Mouse (Mus musculus) MEL (cell line): ENCODE results near the gene Acta1. TPM values are rescaled to one million over a fixed set of nuclear protein-coding genes. Genes with fewer than 3 reads are reported as not detected.

Experiments used
- DNase-seq: peaks from one replicate; pipeline ENCODE4 v3.0.0; 2011; ENCODE audit warnings: low read depth, low spot score
- H3K27ac ChIP-seq: 2 replicates; pipeline ENCODE4 v1.5.1; 2012; ENCODE audit warnings: low read depth, mild to moderate bottlenecking, control low read depth, low read length, moderate library complexity; ENCODE audit not compliant: control insufficient read depth
- H3K27me3 ChIP-seq, 2 experiments: fragments of 150-350 bp in 1 of 2; sonication (generic) in 1 of 2; 2 replicates each; pipeline ENCODE4 v1.6.1; 2012; ENCODE audit warnings: low read length in 2 of 2, mild to moderate bottlenecking in 2 of 2, improper control_type of control experiment in 1 of 2, moderate library complexity in 1 of 2; ENCODE audit not compliant: insufficient read depth in 2 of 2, control insufficient read depth in 1 of 2
- H3K36me3 ChIP-seq, 2 experiments: 2 replicates each; pipeline ENCODE4 v1.6.1; 2012 to 2014; ENCODE audit warnings: low read length in 2 of 2, improper control_type of control experiment in 1 of 2, inconsistent platforms in 1 of 2, mild to moderate bottlenecking in 1 of 2; ENCODE audit not compliant: insufficient read depth in 2 of 2, control insufficient read depth in 1 of 2
- H3K4me1 ChIP-seq, 2 experiments: fragments of 150-350 bp in 1 of 2; sonication (generic) in 1 of 2; 2 replicates each; pipeline ENCODE4 v1.6.1; 2012; ENCODE audit warnings: low read length in 2 of 2, improper control_type of control experiment in 1 of 2, mild to moderate bottlenecking in 1 of 2; ENCODE audit not compliant: insufficient read depth in 2 of 2, control insufficient read depth in 1 of 2
- H3K4me3 ChIP-seq, 2 experiments: fragments of 150-350 bp in 1 of 2; sonication (generic) in 1 of 2; 2 replicates each; pipeline ENCODE4 v1.5.1; 2012; ENCODE audit warnings: low read depth in 2 of 2, low read length in 2 of 2, mild to moderate bottlenecking in 2 of 2, moderate library complexity in 2 of 2, control low read depth in 1 of 2, improper control_type of control experiment in 1 of 2; ENCODE audit not compliant: control insufficient read depth in 1 of 2, insufficient read depth in 1 of 2
- H3K79me2 ChIP-seq: 2 replicates; pipeline ENCODE4 v1.6.1; 2012; ENCODE audit warnings: mild to moderate bottlenecking, low read length, moderate library complexity; ENCODE audit not compliant: control insufficient read depth, poor library complexity, insufficient read depth
- H3K9ac ChIP-seq: 2 replicates; pipeline ENCODE4 v1.6.1; 2012; ENCODE audit warnings: low read depth, mild to moderate bottlenecking, control low read depth, low read length, moderate library complexity; ENCODE audit not compliant: control insufficient read depth, poor library complexity, severe bottlenecking
- H3K9me3 ChIP-seq: fragments of 150-350 bp; sonication (generic); replicated peaks from 2 replicates; pipeline ENCODE4 v1.6.1; 2012; ENCODE audit warnings: mild to moderate bottlenecking, low read length, improper control_type of control experiment, moderate library complexity; ENCODE audit not compliant: insufficient read depth
- BHLHE40 ChIP-seq: IDR thresholded peaks from 2 replicates; pipeline ENCODE4 v1.6.1; 2012; ENCODE audit warnings: low read depth, mild to moderate bottlenecking, inconsistent platforms, low read length, improper control_type of control experiment, borderline replicate concordance
- E2F4 ChIP-seq: IDR thresholded peaks from 2 replicates; pipeline ENCODE4 v1.6.1; 2011; ENCODE audit warnings: low read depth, low read length, improper control_type of control experiment, borderline replicate concordance
- EP300 ChIP-seq, 2 experiments: IDR thresholded peaks; 2 replicates each; pipeline ENCODE4 v1.6.1; 2011; ENCODE audit warnings: improper control_type of control experiment in 2 of 2, low read length in 2 of 2, low read depth in 1 of 2, mild to moderate bottlenecking in 1 of 2
- ETS1 ChIP-seq: IDR thresholded peaks from 2 replicates; pipeline ENCODE4 v1.6.1; 2012; ENCODE audit warnings: low read depth, mild to moderate bottlenecking, inconsistent platforms, low read length, improper control_type of control experiment, moderate library complexity
- HCFC1 ChIP-seq: IDR thresholded peaks from 2 replicates; pipeline ENCODE4 v1.6.1; 2012; ENCODE audit warnings: low read depth, mild to moderate bottlenecking, inconsistent platforms, low read length, improper control_type of control experiment, moderate library complexity
- JUND ChIP-seq: IDR thresholded peaks from 2 replicates; pipeline ENCODE4 v1.6.1; 2011; ENCODE audit warnings: low read depth, mild to moderate bottlenecking, improper control_type of control experiment, low read length
- KAT2A ChIP-seq: conservative IDR thresholded peaks from 2 replicates; pipeline ENCODE4 v1.6.1; 2012; ENCODE audit warnings: low read depth, low read length, improper control_type of control experiment, inconsistent platforms
- MAFK ChIP-seq: IDR thresholded peaks from 2 replicates; pipeline ENCODE4 v1.6.1; 2011; ENCODE audit warnings: low read depth, mild to moderate bottlenecking, low read length, improper control_type of control experiment, borderline replicate concordance
- MXI1 ChIP-seq: IDR thresholded peaks from 2 replicates; pipeline ENCODE4 v1.6.1; 2011; ENCODE audit warnings: mild to moderate bottlenecking, low read depth, low read length, improper control_type of control experiment
- MYB ChIP-seq: IDR thresholded peaks from 2 replicates; pipeline ENCODE4 v1.6.1; 2011; ENCODE audit warnings: mild to moderate bottlenecking, low read depth, low read length, improper control_type of control experiment
- MYC ChIP-seq: IDR thresholded peaks from 2 replicates; pipeline ENCODE4 v1.6.1; 2011; ENCODE audit warnings: low read depth, mild to moderate bottlenecking, low read length, improper control_type of control experiment, moderate library complexity
- NELFE ChIP-seq: IDR thresholded peaks from 2 replicates; pipeline ENCODE4 v1.6.1; 2011; ENCODE audit warnings: low read depth, low read length, improper control_type of control experiment
- NRF1 ChIP-seq: IDR thresholded peaks from 2 replicates; pipeline ENCODE4 v1.6.1; 2014; ENCODE audit warnings: low read depth, mild to moderate bottlenecking, inconsistent platforms, low read length, improper control_type of control experiment, moderate library complexity; ENCODE audit not compliant: poor library complexity, insufficient read depth, severe bottlenecking
- POLR2A ChIP-seq, 2 experiments: IDR thresholded peaks; 2 replicates each; pipeline ENCODE4 v1.6.1; 2011 to 2012; ENCODE audit warnings: low read length in 2 of 2, mild to moderate bottlenecking in 2 of 2, control low read depth in 1 of 2, improper control_type of control experiment in 1 of 2, low read depth in 1 of 2, moderate library complexity in 1 of 2; ENCODE audit not compliant: control insufficient read depth in 1 of 2, insufficient read depth in 1 of 2, poor library complexity in 1 of 2
- POLR2AphosphoS2 ChIP-seq: IDR thresholded peaks from 2 replicates; pipeline ENCODE4 v1.6.1; 2011; ENCODE audit warnings: low read length, improper control_type of control experiment
- POLR2AphosphoS5 ChIP-seq: IDR thresholded peaks from 2 replicates; pipeline ENCODE4 v1.6.1; 2012; ENCODE audit warnings: low read depth, borderline replicate concordance, mild to moderate bottlenecking, inconsistent platforms, low read length, moderate library complexity, mixed read lengths
- RCOR1 ChIP-seq: IDR thresholded peaks from 2 replicates; pipeline ENCODE4 v1.6.1; 2012; ENCODE audit warnings: low read depth, mild to moderate bottlenecking, inconsistent platforms, low read length, improper control_type of control experiment
- SIN3A ChIP-seq: IDR thresholded peaks from 2 replicates; pipeline ENCODE4 v1.6.1; 2012; ENCODE audit warnings: low read length, improper control_type of control experiment, inconsistent platforms
- ZMIZ1 ChIP-seq: IDR thresholded peaks from 2 replicates; pipeline ENCODE4 v1.6.1; 2012; ENCODE audit warnings: low read depth, mild to moderate bottlenecking, inconsistent platforms, low read length, improper control_type of control experiment, moderate library complexity
- polyA plus RNA-seq, 2 experiments: library from polyadenylated mRNA; stranded (reverse) in 1 of 2; unstranded in 1 of 2; fragments of >175 nt in 1 of 2; fragments of >200 nt in 1 of 2; gene quantifications; 2 replicates each; pipeline versions ENCODE4 v1.2.1 to v1.2.4; 2012; ENCODE audit warnings: low replicate concordance in 2 of 2, low read depth in 1 of 2; ENCODE audit not compliant: insufficient read length in 2 of 2, insufficient read depth in 1 of 2, missing spikeins in 1 of 2
- total RNA-seq: library from RNA; depleted of rRNA; stranded (reverse); fragments of 300-350 nt; gene quantifications from 2 replicates; pipeline ENCODE4 v1.2.3, GENCODE M21; 2012

Gene Acta1
- total and polyA plus RNA-seq, 3 experiments, result 0.23 to 0.32 TPM; not detected in 1

DNA sequence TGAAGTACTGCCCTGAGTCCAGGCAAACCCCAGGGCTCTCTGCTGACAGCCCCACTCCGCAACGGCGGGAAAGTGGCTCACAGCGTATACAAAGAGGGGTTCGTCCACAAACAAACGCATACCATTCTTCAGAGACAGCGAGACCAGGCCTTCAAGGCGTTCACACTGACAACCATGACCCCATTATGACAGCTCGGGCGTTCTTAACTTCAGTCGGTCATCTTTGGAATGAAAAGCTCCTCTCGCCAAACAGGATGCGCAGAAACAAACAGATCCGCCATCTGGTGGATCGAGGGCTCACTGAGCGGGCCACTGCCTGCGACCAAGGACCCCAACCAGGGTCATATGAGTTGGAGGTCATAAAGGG, 36.0 kb downstream of the Acta1 start:
- Histone ChIP-seq H3K9ac (peak overlapping the region; percentile 86), H3K9me3 (no peaks in the 10 kb centered on the region), H3K27ac (peak overlapping the region; percentile 56), H3K27me3 (no peaks in the 10 kb centered on the region), H3K36me3 (peaks cover 0 to 29% of the 10 kb centered on the region in 2 experiments; a peak in 2 of 4 replicates), H3K4me1 (peaks cover 8 to 29% of the 10 kb centered on the region in 2 experiments), H3K4me3 (peak overlapping the region; percentile 83 to 94), H3K79me2 (peaks cover 44% of the 10 kb centered on the region)
- DNase-seq, result no peak
- TF ChIP-seq MAFK (no peak), MXI1 (peak; percentile 11; the same call in 1 of the 2 replicates), E2F4 (peak; percentile 74; the same call in 1 of the 2 replicates)

DNA sequence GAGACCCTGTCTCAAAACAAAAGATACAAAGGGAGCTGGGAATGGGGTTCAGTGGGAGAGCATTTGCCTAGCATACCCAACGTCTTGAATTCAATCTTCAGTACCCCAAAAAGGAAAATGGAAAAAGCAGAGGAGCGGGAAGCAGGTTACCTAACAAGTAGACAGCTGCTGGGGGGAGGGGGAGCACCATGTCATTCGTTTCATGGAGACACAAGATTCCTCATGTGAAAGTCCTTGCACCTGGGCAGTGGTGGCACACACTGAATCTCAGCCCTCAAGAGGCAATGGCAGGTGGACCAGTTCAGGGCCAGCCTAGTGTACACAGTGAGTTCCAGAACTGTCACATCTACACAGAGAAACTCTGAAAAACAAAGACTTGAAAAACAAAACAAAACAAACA, 37.2 kb downstream of the Acta1 start:
- DNase-seq, result no peak
- Histone ChIP-seq H3K27me3 (no peaks in the 10 kb centered on the region), H3K27ac (no peak overlapping the region), H3K9me3 (no peaks in the 10 kb centered on the region), H3K9ac (no peak overlapping the region; the same call in 1 of the 2 replicates), H3K36me3 (peaks cover 0 to 37% of the 10 kb centered on the region in 2 experiments; a peak in 2 of 4 replicates), H3K79me2 (peaks cover 54% of the 10 kb centered on the region), H3K4me1 (peaks cover 10 to 32% of the 10 kb centered on the region in 2 experiments), H3K4me3 (peak overlapping the region in 1 of 2 experiments; percentile 94; a peak in 2 of 4 replicates)
- no peak for TF ChIP-seq POLR2A (IDR thresholded peaks at IDR 0.05; ENCODE audit: control insufficient read depth in 1 of 2, insufficient read depth in 1 of 2, low read depth in 1 of 2, low read length in 2 of 2, poor library complexity in 1 of 2)
- TF ChIP-seq NELFE, result no peak
- no peak for TF ChIP-seq POLR2AphosphoS2
- TF ChIP-seq SIN3A, result no peak
- TF ChIP-seq MYC, result no peak
- TF ChIP-seq ZMIZ1, result no peak
- TF ChIP-seq POLR2AphosphoS5, result no peak
- no peak for TF ChIP-seq MYB
- no peak for TF ChIP-seq MAFK
- TF ChIP-seq HCFC1, result no peak
- TF ChIP-seq JUND, result no peak
- no peak for TF ChIP-seq NRF1
- no peak for TF ChIP-seq KAT2A
- no peak for TF ChIP-seq E2F4
- TF ChIP-seq EP300 (IDR thresholded peaks at IDR 0.05; ENCODE audit: low read depth in 1 of 2, low read length in 2 of 2), result no peak
- no peak for TF ChIP-seq BHLHE40
- no peak for TF ChIP-seq ETS1
- no peak for TF ChIP-seq RCOR1
